Mouse (Mus musculus) heart, postnatal 36 days (tissue): ENCODE measurements around the gene Igtp. TPM values are rescaled to one million over a fixed set of nuclear protein-coding genes. Genes with fewer than 3 reads are reported as not detected.
"Not testable (repeated sequence)": the region's sequence is repeated elsewhere in the genome, so short reads cannot be mapped to it uniquely, and the experiment has no call there.

Experiments used
- DNase-seq, 2 experiments: peaks; one replicate each; pipeline ENCODE4 v3.0.0; 2021 to 2022
- intact Hi-C: fragments of 180-260 bp; cut with DNase I; formaldehyde crosslinking; loops from one replicate; pipeline ENCODE4 v1.15.1; 2025
- total RNA-seq, 2 experiments: library from RNA; stranded (reverse); gene quantifications; 2 replicates each; pipeline ENCODE4 v1.2.3; 2021

The Igtp gene
- total RNA-seq, 2 experiments from 2014 or later = 8.7 to 9.2 TPM

DNA sequence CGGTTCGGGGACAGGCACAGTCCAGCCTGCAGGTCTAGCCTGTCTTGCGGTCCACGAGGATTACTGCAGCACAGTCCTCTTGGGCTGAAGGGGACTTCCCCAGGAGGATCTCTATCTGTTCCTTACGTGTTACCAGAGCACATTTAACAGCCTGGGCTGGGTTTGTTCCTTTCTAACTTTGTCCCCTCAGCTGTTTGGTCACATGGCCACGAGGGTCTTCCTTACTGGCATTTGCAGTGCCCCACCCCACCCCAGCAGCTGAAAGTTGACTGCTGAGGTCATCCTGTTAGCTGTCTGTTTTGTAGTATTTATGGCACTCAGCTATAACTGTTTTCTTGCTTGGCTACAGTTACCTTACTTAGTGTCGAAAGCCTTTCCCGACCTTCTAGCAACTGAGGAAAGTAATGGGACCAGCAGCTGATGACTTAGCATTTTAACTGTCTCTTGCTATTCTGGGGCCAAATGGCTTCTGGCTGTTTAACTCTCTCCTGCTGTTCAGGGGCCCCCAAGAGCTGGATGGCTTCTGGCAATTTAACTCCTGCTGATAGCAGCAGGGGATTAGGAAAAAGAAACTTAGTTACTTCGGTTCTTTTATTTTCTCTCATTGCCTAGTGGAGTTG is 11.8 kb downstream of the Igtp start:
- intact Hi-C loops = no loop called here
- DNase-seq = no peak

DNA sequence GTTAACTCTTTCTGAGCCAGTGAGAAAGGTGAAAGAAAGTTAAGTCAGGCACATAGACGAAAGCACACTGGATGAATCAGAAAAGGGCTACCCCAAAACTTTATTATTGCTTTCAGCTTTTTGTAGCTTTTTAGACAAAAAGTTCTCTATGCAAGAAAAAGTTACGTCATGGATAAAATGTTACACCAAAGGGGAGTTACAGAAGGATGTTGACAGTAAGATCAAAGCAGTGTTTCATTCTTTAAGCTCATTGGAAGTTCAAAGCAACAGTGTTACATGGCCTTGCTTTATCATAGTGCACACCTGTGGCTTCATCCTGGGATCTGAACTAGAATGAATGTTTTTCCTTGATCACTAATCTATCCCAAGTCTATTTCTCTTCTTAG is 12.3 kb downstream of the Igtp start:
- no peak for DNase-seq
- intact Hi-C loops = no loop called here

DNA sequence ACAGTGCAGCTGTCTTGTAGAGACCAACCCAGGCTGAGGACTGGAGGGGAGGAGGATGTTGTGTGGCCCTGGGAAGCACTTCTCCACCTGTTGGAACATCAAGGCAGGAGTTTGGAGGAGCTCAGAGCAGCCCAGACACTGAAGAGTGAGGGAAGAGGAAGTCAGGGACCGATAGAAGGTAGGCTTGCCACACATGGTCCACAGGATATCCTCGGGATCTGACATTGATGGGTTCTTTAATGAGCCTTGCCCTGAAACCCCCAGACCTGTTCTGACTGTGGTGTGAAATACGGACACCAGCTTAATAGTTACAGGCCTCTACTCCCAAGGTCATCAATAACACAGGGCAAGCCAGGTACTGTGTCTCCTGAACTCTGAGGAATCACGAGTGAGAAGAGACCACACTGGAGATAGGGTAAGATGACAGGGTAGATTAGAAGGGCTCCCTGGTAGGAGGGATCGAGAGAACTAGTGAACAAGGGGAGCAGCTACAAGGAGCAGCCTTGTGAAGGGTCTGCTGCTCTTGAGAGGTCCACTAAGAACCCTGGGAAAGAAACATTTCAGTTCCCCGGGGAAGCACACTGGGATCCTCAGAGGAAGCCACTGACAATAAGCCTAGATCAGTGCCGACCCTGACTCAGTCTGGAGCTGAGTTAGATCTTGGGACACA is 14.5 kb downstream of the Igtp start:
- DNase-seq = no peak
- intact Hi-C loops = no loop called here

DNA sequence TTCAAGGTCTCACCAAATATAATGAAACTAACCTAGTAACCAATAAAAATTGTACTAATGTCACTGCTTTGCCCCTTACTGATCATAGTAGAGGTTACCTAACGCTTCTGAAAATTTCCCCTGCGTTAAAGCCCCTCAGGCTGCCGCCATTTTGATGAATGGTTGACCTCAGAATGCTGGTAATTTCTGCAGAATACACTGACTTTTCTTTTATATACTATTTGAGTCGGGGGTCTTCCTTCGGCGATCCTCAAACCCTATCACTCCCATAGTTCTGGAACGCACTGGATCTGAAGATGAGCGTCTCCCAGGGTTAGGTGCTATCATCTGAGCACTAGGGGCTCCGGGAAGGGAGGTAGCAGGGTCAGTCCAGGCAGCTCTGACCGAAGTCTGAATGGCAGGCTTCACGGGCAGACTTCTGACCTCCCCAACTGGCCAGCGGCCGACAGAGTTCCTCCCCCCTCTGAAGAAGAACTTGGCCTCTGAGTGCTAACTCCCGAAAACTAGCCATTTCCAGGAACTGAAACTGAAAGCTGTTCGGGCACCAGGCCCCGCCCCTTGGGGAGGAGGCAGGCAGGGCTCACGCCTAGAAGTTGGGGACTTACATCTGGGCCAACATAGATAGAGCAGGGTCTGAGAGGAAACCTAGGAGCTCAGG is 15.2 kb downstream of the Igtp start:
- intact Hi-C loops = no loop called here
- DNase-seq = peak; percentile 88 to 89

DNA sequence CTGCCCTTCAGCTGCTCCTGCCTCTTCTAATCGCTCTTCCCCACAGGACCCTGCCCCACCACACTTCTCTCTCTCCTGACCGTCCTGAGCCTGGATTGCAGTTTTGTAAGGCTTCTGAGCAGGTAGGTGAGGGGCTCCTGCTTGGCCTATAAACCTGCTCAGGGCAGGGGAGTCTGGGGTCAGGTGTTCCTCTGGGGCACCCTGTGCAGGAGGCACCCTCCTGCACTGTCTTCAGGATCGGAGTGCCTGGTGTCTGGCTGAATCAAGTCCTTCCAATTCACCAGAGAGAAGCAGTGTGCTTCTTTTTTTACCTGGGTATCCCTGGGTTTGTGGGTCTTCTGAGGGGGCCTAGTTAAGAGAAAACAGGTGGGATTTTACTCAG is 15.7 kb downstream of the Igtp start:
- DNase-seq = not testable (repeated sequence)

DNA sequence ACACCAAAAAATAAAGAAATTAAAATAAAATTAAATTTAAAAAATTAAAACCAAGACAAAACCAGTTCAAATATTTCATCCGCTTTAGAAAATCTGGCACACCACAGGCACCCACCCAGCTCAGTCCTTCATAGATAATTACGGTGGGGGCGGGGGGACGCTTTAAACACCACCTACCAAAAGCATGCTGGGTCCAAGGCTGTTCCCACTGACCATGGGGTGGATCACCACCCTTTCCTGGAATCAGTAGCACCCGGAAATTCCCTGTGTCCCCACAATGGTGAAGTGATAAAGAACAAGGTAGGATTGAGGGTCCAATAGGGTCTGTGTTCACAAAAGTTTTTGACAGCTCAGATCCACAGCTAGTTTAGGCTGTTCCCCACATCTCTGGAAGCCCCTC is 16.5 kb downstream of the Igtp start:
- intact Hi-C loops = loop anchor here (2.0 kb wide), 1 partner anchor 15 kb away; no protein-coding TSS in a partner anchor
- no peak for DNase-seq

More for the DNA sequence above, 15.7 kb downstream of the Igtp start:
- intact Hi-C loops = not testable (repeated sequence)

DNA sequence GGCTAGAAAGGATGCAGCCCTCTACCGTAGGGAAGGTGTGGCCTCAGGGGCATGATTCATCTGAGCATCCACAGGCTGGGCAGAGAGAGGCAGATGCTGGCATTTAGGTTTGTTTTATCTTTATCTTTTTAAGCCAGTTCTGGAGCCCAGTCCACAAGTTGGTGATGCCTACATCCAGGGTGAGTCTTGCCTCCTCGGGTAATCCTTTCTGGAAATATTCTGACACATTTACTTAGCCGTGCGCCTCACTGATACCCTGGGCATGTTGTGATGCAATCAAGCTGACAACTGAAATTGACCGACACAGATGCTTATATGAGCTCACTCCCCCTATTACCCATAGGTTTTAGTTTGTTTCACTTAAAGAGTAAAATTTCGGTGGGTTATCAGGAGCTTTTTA is 17.5 kb downstream of the Igtp start:
- DNase-seq = no peak
- intact Hi-C loops = loop anchor here (2.0 kb wide), 1 partner anchor 16 kb away; no protein-coding TSS in a partner anchor

DNA sequence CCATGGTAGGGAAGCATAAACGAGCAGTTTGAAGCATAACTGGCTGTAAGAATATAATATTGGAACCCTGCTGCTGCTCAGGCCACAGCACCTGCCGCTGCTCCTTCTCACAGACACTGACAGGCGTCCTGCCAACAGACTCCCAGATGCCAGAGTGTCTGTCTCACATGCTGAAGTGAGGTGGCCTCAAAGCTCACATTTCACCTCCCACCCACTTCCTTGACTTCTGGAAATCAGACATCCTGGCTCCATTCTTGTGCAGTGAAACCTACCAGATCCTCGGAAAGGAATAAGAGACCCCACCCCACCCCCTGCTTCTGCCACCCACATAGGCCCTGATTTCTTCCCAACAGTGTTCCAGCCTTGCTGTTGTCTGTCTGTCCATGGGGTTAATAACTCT is 24.4 kb downstream of the Igtp start:
- DNase-seq = peak; percentile 43 to 45
- intact Hi-C loops = no loop called here

DNA sequence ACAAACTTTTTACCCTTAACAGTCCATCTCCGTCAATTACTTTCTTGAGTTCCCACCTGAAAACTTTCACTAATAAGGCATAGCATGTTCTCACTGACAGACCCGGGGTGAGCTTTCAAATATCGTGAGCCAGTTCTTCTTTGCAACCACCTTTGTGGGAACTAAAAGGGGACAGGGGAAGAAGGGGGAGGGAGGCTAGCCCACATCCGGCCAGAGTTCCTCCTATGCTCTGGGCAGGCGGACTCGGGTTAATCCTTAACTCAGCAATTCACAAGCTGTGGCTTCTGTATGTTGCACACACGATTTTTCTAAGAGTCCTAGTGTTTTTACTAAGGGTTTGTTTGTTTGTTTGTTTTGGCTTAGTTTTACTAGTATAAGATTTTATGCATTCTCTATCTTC is 25.0 kb downstream of the Igtp start:
- intact Hi-C loops = no loop called here
- peak; percentile 32 to 37 for DNase-seq

DNA sequence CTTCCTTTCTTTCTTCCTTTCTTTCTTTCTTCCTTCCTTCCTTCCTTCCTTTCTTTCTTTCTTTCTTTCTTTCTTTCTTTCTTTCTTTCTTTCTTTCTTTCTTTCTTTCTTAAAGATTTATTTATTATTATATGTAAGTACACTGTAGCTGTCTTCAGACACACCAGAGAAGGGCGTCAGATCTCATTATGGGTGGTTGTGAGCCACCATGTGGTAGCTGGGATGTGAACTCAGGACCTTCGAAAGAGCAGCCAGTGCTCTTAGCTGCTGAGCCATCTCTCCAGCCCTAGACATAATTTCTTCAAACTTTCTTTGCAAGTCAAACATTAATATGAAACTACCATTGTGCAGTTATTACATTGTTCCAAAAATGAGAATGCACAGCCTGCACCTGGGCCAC is 25.5 kb downstream of the Igtp start:
- not testable (repeated sequence) for DNase-seq
- intact Hi-C loops = loop anchor here (1.0 to 5.0 kb wide), 2 partner anchors 46 to 273 kb away; no protein-coding TSS in a partner anchor

DNA sequence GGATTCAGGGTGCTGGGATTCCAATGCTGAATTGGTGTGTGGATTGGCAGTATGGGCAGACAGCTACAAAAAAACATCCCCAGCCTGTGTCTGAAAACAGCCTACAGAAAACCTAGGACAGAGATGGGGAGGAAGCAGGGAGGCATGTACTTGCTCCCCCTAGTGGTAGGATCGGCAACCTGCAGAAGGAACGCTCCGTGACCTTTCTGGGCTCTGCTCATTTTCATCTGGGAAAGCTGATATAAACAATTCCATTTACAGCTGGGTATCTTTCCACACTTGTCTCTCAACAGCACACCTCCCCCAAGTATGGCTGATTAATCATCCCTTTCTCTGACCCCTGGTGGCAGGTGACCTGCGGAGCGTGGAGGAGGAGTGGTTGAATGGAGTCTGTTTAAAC is 26.3 kb downstream of the Igtp start:
- intact Hi-C loops = loop anchor here (1.0 to 5.0 kb wide), 2 partner anchors 46 to 273 kb away; no protein-coding TSS in a partner anchor
- DNase-seq = peak; percentile 80 to 82

DNA sequence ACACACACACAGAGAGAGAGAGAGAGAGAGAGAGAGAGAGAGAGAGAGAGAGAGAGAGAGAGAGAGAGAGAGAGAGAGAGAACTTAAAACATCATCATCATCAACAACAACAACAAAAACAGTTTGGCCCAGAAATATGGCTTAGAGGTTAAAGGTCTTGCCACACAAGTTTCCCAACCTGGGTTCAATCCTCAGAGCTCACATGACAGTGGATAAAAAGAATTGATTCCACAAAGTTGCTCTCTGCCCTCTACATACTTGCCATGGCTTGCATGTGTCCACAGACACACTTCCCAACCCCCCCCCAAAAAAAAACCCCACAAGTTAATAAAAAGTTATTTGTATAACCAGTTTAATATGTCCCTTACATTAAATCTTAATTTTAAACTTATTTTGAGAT is 27.1 kb downstream of the Igtp start:
- intact Hi-C loops = loop anchor here (5.0 kb wide), 1 partner anchor 274 kb away; no protein-coding TSS in a partner anchor
- no peak for DNase-seq

DNA sequence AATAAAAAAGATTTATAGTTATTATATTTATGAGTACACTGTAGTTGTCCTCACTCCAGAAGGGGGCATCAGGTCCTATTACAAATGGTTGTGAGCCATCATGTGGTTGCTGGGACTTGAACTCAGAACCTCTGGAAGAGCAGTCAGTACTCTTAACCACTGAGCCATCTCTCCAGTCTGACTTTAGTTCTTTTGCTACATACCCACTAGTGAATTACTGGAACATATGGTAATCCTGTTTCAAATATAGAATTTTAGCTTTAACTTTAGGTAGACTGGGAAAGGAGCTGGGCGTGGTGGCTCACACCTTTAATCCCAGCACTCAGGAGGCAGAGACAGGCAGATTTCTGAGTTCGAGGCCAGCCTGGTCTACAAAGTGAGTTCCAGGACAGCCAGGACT is 28.7 kb downstream of the Igtp start:
- not testable (repeated sequence) for DNase-seq
- intact Hi-C loops = loop anchor here (5.0 kb wide), 1 partner anchor 276 kb away; no protein-coding TSS in a partner anchor

DNA sequence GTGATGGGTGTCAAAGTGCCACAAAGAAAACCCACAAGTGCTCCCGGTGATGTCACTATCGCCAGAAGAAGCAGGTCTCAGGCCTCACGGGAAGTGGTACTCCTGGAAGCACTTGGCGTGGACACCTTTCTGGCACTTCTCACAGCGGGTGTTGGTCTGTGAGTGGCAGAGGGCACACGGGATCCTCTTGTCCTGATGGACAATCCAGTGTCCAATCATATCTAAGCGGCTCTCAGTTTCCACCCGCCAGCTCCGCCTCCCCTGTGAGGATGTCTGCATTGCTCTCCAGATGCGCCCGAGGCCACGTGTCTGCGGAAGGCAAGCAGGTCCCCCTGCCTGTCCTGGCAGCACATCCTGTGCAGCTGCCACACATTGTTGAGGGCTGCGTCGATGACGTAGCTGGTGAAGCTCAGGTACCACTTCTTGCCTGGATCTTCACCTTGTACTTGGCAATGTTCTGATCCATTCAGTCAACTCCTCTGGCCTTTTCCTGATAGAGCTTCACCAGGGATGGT is 31.1 kb downstream of the Igtp start:
- intact Hi-C loops = no loop called here
- no peak for DNase-seq

DNA sequence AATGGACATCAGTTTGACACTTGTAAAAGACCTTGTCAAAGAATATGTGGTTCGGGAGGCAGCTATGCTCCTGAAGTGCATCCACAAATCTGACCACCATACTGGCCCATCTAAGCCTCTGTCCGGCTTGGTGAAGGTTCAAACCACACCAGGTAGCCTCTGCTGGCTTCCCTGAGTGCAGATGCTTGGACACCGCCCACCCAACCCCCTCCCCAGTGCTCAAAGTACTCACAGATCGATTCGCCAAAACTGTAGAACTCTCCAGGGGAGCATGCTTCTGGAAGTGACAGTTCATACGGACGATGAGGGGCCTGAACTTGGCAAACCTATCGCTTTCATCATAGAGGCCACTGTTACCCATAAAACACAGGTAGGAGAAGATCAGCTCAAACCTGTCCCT is 31.8 kb downstream of the Igtp start:
- intact Hi-C loops = no loop called here
- DNase-seq = no peak

DNA sequence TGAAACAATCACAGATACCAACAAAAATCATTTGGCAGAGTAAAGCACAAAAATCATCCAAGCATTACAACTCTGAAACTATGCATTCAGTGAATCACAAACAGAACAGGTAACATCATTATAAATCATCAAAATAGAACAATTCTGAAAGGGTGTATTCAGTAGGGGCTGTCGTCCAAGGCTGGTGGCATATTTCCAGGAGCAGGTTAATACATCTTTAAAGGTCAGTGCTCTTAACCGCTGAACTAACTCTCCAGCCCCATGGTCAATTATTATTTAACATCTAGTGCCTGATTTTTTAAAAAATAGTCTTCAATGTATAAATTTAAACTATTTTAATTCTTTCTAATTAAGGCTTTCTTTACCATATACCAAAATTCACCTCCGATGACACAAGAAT is 35.2 kb downstream of the Igtp start:
- DNase-seq, intact Hi-C loops: not testable (repeated sequence)

DNA sequence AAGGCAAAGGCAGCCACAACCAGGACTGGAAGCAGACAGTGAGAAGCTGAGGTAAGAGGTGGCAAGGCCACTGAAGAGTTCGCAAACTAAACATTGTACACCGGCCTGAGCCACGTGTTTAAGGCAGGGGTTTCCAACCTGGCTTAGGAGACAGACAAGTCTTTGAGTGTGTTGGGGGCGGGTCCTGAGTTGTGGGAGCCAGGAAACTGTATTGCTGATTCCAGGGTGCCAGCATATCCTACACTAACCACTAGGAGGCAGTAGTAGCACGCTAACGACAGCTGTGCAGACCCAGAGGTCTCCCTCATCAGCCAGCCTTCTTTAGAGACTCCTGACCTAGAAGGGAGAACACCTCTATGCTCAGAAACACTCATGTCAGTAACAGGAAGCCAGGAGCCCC is 35.8 kb downstream of the Igtp start:
- intact Hi-C loops = loop anchor here (5.0 kb wide), 2 partner anchors 67 to 352 kb away; no protein-coding TSS in a partner anchor
- DNase-seq = no peak

DNA sequence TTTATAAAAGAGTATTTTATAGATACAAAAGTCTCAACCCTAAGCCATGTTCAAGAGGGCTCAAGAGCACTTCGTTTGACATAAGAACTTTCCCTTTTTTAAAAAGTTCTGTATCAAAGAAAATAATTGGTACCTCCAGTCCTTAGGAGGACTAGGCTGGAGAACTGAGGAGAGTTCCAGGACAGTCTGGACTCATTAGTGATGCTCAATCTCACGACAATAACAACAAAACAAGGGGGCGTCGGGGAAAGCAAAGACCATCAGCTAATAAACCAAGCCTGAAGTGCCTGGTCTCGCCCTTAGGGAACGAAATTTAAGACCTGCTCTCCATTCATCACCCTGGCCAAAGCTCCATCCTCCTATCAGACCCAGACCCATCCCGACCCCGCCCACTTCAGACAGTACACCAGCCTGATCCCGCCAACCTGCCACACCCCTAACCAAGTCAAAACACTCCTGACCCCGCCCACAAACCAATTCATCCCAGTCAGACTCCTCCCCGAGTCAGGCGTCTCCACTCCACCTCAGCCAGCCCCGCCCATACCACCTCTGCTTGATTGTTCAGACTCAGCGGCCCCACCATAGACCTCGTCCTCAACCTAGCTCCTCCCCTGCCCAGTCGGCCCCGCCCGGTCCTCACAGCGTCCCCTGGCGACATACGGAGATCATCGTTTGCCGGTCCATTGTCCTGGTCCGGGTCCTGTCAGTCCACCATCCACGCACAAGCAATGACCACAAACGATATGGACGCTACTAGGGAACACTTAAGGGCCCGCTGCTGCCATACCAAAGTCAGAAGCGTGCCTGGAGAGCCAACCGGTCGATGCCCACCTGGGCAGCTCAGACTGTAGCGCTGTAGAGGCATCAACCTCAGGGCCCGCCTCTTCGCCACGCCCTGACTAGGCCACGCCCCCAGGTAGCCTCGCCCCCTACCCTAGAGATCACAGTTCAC is 39.8 kb downstream of the Igtp start:
- intact Hi-C loops = loop anchor here (5.0 kb wide), 2 partner anchors 63 to 348 kb away; no protein-coding TSS in a partner anchor
- peak in 1 of 2 experiments; percentile 22 for DNase-seq

DNA sequence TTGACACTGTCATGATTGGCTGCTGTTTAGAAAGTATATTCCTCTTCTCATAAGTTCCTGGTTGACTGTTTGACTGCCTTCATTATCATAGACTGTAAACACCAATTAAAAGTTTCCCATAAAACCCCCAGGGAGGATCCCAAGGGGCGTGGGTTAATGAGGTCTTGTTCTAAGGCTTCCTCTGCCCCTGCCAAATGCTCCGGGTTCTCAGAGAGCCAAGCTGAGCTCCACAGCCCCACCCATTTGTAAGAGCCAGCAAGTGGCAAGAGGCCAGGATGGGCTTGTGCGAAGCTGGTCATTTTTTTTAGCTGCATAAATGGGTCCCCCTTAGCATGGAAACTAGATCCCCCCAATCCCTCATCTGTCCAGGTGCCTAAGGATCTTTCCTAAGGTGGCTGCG is 47.9 kb downstream of the Igtp start:
- DNase-seq = peak; percentile 18 to 48
- intact Hi-C loops = no loop called here
